Mouse (Mus musculus) neural tube, embryonic 13.5 days (tissue): ENCODE measurements around the gene Yjefn3. TPM values are rescaled to one million over a fixed set of nuclear protein-coding genes. Genes with fewer than 3 reads are reported as not detected.

Experiments used
- ATAC-seq: fragments of 200-750 bp; cut with Nextera tagmentation; 2 replicates; pipeline ENCODE4 v1.8.0; 2017; ENCODE audit warnings: low read depth, mild to moderate bottlenecking, moderate TSS enrichment, moderate library complexity
- H3K27ac ChIP-seq: fragments of 300-500 bp; sonication (generic); replicated peaks from 2 replicates; pipeline ENCODE4 v1.5.1; 2015; ENCODE audit warnings: moderate library complexity, mild to moderate bottlenecking, inconsistent platforms
- H3K27me3 ChIP-seq: fragments of 300-500 bp; sonication (generic); 2 replicates; pipeline ENCODE4 v1.6.1; 2015; ENCODE audit warnings: mild to moderate bottlenecking, inconsistent platforms
- H3K36me3 ChIP-seq: fragments of 300-500 bp; sonication (generic); 2 replicates; pipeline ENCODE4 v1.6.1; 2015; ENCODE audit warnings: mild to moderate bottlenecking, inconsistent platforms
- H3K4me1 ChIP-seq: fragments of 300-500 bp; sonication (generic); replicated peaks from 2 replicates; pipeline ENCODE4 v1.6.1; 2015; ENCODE audit warnings: inconsistent platforms
- H3K4me2 ChIP-seq: fragments of 300-500 bp; sonication (generic); 2 replicates; pipeline ENCODE4 v1.6.1; 2015; ENCODE audit warnings: inconsistent platforms, mild to moderate bottlenecking, moderate library complexity
- H3K4me3 ChIP-seq: fragments of 300-500 bp; sonication (generic); 2 replicates; pipeline ENCODE4 v1.5.1; 2015; ENCODE audit warnings: mild to moderate bottlenecking, inconsistent platforms
- H3K9ac ChIP-seq: fragments of 300-500 bp; sonication (generic); 2 replicates; pipeline ENCODE4 v1.6.1; 2015; ENCODE audit warnings: moderate library complexity, mild to moderate bottlenecking, inconsistent platforms
- H3K9me3 ChIP-seq: fragments of 300-500 bp; sonication (generic); 2 replicates; pipeline ENCODE4 v1.6.1; 2016; ENCODE audit warnings: inconsistent platforms
- WGBS: fragments of 180-500 bp; shearing (Covaris S2); methylation state at CpG from one replicate; pipeline ENCODE4 v1.1.7; 2015; 5-methylcytosine and 5-hydroxymethylcytosine counted together
- polyA plus RNA-seq: library from polyadenylated mRNA; unstranded; fragments of >200 nt; fragmentation: Nextera tagmentation; extraction: Ambion mirVana; gene quantifications from 2 replicates; pipeline ENCODE4 v1.2.1, GENCODE M21; 2015

The Yjefn3 gene
- polyA plus RNA-seq, 1 experiment from 2014 or later: 12.1 TPM

DNA sequence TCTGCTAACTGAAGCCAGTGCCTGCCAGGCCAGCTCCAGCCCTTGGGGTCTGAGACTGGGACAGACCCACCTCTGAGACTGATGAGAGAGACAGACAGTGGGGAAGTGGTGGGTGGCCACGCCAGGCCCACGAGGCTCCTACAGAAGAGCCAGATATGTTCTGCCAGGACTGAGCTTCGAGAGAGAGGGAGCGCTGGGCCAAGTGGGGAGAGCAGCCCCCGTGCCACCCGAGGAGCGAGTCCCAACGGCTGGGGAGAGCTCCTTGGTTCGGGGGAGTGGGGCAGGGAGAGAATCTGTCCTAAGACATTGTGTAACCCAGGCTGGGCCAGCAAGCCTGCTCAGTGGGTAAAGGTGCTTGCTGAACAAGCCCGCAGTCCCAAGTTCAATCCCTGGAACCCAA lies 25.5 kb downstream of the Yjefn3 start:
- Histone ChIP-seq H3K36me3 (peaks cover 9% of the 10 kb centered on the region; the same call in 1 of the 2 replicates), H3K4me3 (no peak overlapping the region), H3K27ac (no peak overlapping the region), H3K4me1 (peaks cover 19% of the 10 kb centered on the region), H3K4me2 (no peak overlapping the region), H3K27me3 (peaks cover 51% of the 10 kb centered on the region), H3K9ac (no peak overlapping the region), H3K9me3 (no peaks in the 10 kb centered on the region)
- WGBS: 74% methylated on average over 10 of the region's 10 CpGs
- no peak for ATAC-seq

GRCm38 (mm10) chr8:69876097-69876496 lies 26.4 kb downstream of the Yjefn3 start:
- no peak overlapping the region for H3K4me2 ChIP-seq
- no peak overlapping the region for H3K9ac ChIP-seq
- no peak overlapping the region for H3K4me3 ChIP-seq
- H3K27ac ChIP-seq: no peak overlapping the region
- H3K9me3 ChIP-seq: no peaks in the 10 kb centered on the region
- peaks cover 11% of the 10 kb centered on the region for H3K4me1 ChIP-seq
- peaks cover 15% of the 10 kb centered on the region; the same call in 1 of the 2 replicates for H3K36me3 ChIP-seq
- WGBS: 47% methylated on average over 10 of the region's 10 CpGs
- ATAC-seq: no peak
- H3K27me3 ChIP-seq: peaks cover 43% of the 10 kb centered on the region

- Histone ChIP-seq H3K9me3 (no peaks in the 10 kb centered on the region), H3K4me3 (no peak overlapping the region), H3K4me1 (no peaks in the 10 kb centered on the region), H3K36me3 (peaks cover 15% of the 10 kb centered on the region; the same call in 1 of the 2 replicates), H3K4me2 (no peak overlapping the region), H3K27ac (no peak overlapping the region), H3K9ac (no peak overlapping the region), H3K27me3 (peaks cover 28% of the 10 kb centered on the region)
- 86% methylated on average over 13 of the region's 13 CpGs for WGBS
- no peak for ATAC-seq
Measured at GRCm38 (mm10) chr8:69874654-69875053, 27.9 kb downstream of the Yjefn3 start.

DNA sequence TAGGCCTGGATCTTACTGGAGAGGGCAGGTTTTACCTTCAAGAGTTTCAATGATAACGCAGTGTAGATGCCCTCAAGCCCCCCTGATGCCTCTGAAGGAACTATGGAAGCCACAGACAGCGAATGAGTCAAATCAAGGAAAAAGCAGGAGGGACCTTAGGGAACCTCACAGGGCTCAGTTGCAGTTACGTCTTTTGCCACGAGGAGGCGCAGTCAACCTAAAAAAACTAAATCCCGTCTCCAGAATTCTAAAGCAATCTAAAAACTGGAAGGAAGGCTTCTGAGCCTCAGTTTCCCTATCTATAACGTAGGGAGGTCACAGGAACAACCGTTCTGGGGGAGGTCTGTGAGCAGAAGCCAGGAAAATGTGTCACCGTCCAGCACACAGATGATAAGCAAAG lies 28.4 kb downstream of the Yjefn3 start:
- peaks cover 15% of the 10 kb centered on the region; the same call in 1 of the 2 replicates for H3K36me3 ChIP-seq
- H3K4me2 ChIP-seq: no peak overlapping the region
- no peak overlapping the region for H3K4me3 ChIP-seq
- no peaks in the 10 kb centered on the region for H3K4me1 ChIP-seq
- H3K9me3 ChIP-seq: no peaks in the 10 kb centered on the region
- no peak for ATAC-seq
- no peak overlapping the region for H3K27ac ChIP-seq
- 12% methylated on average over 9 of the region's 9 CpGs for WGBS
- H3K9ac ChIP-seq: no peak overlapping the region
- peaks cover 23% of the 10 kb centered on the region for H3K27me3 ChIP-seq

DNA sequence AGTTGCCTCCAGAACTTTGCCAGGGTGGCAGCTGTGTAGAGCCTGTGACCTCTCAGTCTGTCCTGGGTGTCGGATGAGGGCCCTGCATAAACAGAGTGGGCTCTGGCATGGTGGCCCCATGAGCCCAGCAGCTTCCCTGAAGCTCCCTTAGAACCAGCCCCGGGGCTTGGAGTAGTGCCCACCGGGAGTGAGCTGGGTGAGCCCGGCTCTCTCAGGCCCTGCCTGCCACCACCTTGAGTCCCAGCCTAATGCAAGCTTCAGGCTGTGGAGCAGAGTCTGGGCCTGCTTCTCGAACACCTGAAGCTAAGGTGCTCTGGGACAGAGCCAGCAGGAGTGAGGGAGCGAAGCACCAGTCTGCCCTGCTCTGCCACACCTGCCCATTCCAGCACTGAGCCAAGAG lies 31.6 kb downstream of the Yjefn3 start:
- H3K4me3 ChIP-seq: no peak overlapping the region
- 89% methylated on average over 6 of the region's 6 CpGs for WGBS
- no peaks in the 10 kb centered on the region for H3K9me3 ChIP-seq
- no peak overlapping the region for H3K9ac ChIP-seq
- no peak for ATAC-seq
- no peaks in the 10 kb centered on the region for H3K27me3 ChIP-seq
- H3K4me2 ChIP-seq: no peak overlapping the region
- H3K36me3 ChIP-seq: peaks cover 15% of the 10 kb centered on the region; the same call in 1 of the 2 replicates
- H3K27ac ChIP-seq: no peak overlapping the region
- H3K4me1 ChIP-seq: no peaks in the 10 kb centered on the region

- Histone ChIP-seq H3K4me1 (no peaks in the 10 kb centered on the region), H3K36me3 (peaks cover 15% of the 10 kb centered on the region), H3K4me2 (no peak overlapping the region), H3K9me3 (no peaks in the 10 kb centered on the region), H3K27ac (no peak overlapping the region), H3K4me3 (no peak overlapping the region), H3K9ac (no peak overlapping the region), H3K27me3 (no peaks in the 10 kb centered on the region)
- 82% methylated on average over 11 of the region's 11 CpGs for WGBS
- no peak for ATAC-seq
Measured at GRCm38 (mm10) chr8:69870003-69870765, 32.3 kb downstream of the Yjefn3 start.

DNA sequence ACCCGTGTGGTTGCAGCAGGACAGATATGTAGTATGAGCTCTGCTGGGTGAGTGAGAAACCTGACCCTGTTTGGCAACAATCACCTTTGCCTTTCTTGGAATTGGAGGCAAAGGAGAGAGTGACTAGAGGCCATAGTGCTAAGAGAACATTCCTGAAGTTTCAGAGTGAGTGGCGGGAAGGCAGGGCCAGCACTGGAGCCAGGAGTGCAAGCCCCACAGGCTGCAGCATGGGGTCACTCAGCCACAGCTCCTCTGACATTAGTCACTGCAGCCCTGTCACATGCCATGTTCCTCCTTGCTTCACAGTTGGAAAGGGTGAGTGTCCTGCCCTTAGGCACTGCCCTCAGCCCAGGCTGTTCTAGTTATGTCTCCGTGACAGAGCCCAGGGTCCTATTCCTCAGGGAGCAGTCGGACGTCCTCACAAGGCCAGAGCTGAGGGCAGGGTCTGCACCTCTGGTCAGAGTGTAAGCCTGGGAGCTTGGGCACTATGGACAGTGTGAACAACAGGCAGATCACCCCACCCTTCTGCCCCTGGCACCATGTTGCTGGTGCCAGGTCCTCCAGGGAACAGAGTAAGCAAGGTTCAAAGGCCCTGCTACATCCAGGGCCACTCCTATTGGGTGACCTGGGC lies 34.7 kb downstream of the Yjefn3 start:
- Histone ChIP-seq H3K4me3 (no peak overlapping the region), H3K4me2 (no peak overlapping the region), H3K9ac (no peak overlapping the region), H3K36me3 (peaks cover 27% of the 10 kb centered on the region), H3K27ac (no peak overlapping the region), H3K4me1 (no peaks in the 10 kb centered on the region), H3K27me3 (no peaks in the 10 kb centered on the region), H3K9me3 (no peaks in the 10 kb centered on the region)
- ATAC-seq: no peak
- 79% methylated on average over 5 of the region's 5 CpGs for whole genome bisulfite sequencing

DNA sequence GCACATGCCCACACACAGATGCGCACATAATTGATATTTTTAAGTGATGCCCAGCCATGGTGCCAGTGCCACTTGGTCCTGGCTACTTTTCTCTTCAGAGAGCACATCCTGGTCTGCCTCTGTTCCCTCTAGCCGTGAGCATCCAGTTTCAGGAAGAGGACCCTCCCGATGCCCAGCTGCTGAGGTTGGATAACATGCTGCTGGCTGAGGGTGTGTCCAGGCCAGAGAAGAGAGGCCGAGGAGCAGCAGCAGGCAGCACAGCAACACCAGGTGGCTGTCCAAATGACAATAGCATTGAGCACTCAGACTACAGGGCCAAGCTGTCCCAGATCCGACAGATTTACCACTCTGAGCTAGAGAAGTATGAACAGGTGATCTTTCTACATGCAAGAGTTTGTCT lies 38.3 kb downstream of the Yjefn3 start:
- H3K27ac ChIP-seq: no peak overlapping the region
- no peaks in the 10 kb centered on the region for H3K27me3 ChIP-seq
- WGBS: 84% methylated on average over 5 of the region's 5 CpGs
- no peak overlapping the region for H3K9ac ChIP-seq
- ATAC-seq: no peak
- no peaks in the 10 kb centered on the region for H3K9me3 ChIP-seq
- no peak overlapping the region for H3K4me2 ChIP-seq
- no peak overlapping the region for H3K4me3 ChIP-seq
- peaks cover 40% of the 10 kb centered on the region for H3K36me3 ChIP-seq
- no peaks in the 10 kb centered on the region for H3K4me1 ChIP-seq

DNA sequence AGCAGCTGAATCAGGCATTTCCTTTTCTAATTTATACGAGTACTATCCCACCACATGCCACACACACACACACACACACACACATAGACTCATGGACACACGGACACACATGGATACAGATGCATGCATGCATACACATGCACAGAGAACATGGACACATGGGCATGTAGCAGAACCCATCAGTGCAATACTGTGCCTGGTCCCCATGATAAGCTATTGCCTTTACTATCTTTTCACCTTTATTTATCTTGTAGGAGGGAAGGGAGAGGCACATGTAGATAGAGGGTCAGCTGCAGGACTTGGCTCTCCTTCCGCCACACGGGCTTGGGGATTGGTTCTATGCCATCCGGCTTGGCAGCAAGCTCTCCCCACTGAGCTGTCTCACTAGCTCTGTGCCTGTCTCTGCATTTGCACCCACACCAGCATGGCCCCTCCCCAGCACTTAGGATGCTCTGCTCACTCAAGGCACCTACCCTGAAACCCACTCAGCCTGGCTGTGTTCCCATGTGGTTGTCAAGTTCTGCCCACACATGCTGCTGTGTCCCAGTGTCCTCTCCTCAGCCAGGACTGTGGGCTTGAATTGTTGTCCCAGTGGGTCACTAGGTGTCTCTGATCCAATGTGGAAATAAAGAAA lies 39.0 kb downstream of the Yjefn3 start:
- Histone ChIP-seq H3K4me2 (no peak overlapping the region), H3K9me3 (no peaks in the 10 kb centered on the region), H3K9ac (no peak overlapping the region), H3K4me3 (no peak overlapping the region), H3K36me3 (peaks cover 44% of the 10 kb centered on the region), H3K27me3 (no peaks in the 10 kb centered on the region), H3K4me1 (no peaks in the 10 kb centered on the region), H3K27ac (no peak overlapping the region)
- ATAC-seq: no peak
- WGBS: 95% methylated on average over 5 of the region's 5 CpGs

DNA sequence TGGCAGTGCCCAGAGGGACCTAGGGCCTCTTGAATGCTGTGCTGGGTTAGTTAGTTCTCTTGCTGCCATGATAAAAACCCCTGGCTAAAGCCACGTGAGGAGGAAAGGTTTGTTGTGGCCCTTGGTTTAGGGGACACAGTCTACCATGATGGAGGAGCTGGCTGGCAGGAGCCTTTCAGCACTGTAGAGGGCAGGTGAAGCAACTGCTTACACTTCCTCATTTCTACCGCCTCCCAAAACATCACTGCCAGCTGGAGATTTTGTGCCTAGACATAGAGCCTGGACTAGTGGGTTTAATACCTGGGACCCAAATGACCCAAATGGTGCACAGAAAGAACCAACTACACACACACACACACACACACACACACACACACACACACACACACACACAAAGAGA lies 41.3 kb downstream of the Yjefn3 start:
- 64% methylated on average over 2 of the region's 2 CpGs for whole genome bisulfite sequencing
- Histone ChIP-seq H3K36me3 (peaks cover 47% of the 10 kb centered on the region), H3K9ac (no peak overlapping the region), H3K4me1 (no peaks in the 10 kb centered on the region), H3K4me3 (no peak overlapping the region), H3K9me3 (no peaks in the 10 kb centered on the region), H3K27ac (no peak overlapping the region), H3K4me2 (no peak overlapping the region), H3K27me3 (no peaks in the 10 kb centered on the region)
- ATAC-seq: no peak

GRCm38 (mm10) chr8:69860807-69861206 lies 41.7 kb downstream of the Yjefn3 start:
- 62% methylated on average over 4 of the region's 4 CpGs for WGBS
- peaks cover 47% of the 10 kb centered on the region for H3K36me3 ChIP-seq
- ATAC-seq: no peak
- H3K4me3 ChIP-seq: no peak overlapping the region
- H3K9me3 ChIP-seq: no peaks in the 10 kb centered on the region
- no peak overlapping the region for H3K4me2 ChIP-seq
- H3K4me1 ChIP-seq: no peaks in the 10 kb centered on the region
- no peak overlapping the region for H3K9ac ChIP-seq
- no peak overlapping the region for H3K27ac ChIP-seq
- H3K27me3 ChIP-seq: no peaks in the 10 kb centered on the region

- 93% methylated on average over 10 of the region's 10 CpGs for WGBS
- H3K4me2 ChIP-seq: no peak overlapping the region
- ATAC-seq: no peak
- no peaks in the 10 kb centered on the region for H3K27me3 ChIP-seq
- H3K9me3 ChIP-seq: no peaks in the 10 kb centered on the region
- no peak overlapping the region for H3K9ac ChIP-seq
- no peak overlapping the region for H3K27ac ChIP-seq
- H3K4me3 ChIP-seq: no peak overlapping the region
- peaks cover 12% of the 10 kb centered on the region for H3K36me3 ChIP-seq
- H3K4me1 ChIP-seq: no peaks in the 10 kb centered on the region
Measured at GRCm38 (mm10) chr8:69853869-69854268, 48.6 kb downstream of the Yjefn3 start.
